Mouse (Mus musculus) olfactory bulb, adult 2 months (tissue): Measurements from ENCODE around the gene Otx2.

ENCODE experiments used
- CTCF ChIP-seq: fragments of 200-500 bp; IDR thresholded peaks from 2 replicates; pipeline ENCODE4 v1.5.1; 2012; ENCODE audit warnings: low read depth, mild to moderate bottlenecking, low read length, moderate library complexity; ENCODE audit not compliant: insufficient read depth
- POLR2A ChIP-seq: fragments of 200-500 bp; IDR thresholded peaks from 2 replicates; pipeline ENCODE4 v1.6.1; 2012; ENCODE audit warnings: mild to moderate bottlenecking, low read depth, low read length, moderate library complexity; ENCODE audit not compliant: insufficient read depth

DNA sequence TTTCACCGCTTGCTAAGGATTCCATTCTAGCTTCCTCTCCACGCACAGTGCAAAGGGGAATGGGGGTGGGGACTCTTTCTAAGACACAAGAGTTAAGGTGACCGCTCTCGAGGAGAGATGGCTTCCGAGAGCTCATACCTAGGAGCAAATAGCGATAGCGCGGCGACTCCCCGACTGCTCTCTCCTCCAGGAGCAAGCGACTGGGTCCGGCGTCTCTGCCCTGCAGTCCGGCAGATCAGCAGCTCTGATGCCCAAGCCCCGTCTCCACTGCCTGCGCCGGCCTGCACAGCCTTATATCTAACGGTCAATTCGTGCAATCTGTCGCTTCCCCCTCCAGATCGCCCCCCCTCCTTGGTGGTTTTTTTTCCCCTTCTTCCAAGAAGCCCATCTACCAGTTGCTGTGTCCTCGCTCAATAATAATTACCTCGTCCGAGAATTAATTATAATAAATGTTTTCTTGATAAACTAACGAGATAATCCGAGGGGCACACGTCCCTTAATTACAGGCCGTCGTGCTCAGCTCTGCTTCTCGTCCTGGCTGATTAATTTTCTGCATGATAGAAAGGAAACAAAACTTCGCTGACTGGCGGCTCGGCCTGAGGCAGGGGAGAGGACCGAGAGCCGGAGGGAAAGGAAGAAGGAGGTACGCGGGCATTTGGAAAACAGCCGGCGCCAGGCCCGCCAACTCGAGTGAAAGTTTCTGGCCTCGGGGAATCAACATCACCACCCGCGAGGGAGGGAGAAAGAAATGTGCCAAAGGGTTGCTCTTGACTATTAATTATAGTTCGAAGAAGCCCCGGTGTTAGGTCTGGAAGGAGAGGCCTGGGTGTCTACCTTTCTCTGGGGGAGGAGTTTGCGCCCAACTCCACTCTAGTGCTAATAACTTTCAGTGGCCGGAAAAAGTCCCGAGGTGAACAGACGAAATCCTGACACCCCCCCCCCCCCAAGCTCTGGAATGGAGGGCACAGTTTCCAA lies 8.5 kb downstream of the Otx2 start:
- TF ChIP-seq CTCF = no peak
- no peak for TF ChIP-seq POLR2A
